Mouse (Mus musculus): ENCODE measurements at regions not wholly inside any gene's neighbourhood (a gene's known extent, or its start where the extent isn't known, plus 50 kb on each side); places are given as distances from the start of the nearest gene placed in this dataset.

- H3K4me3 ChIP-seq: no peak overlapping the region
These were observed 155.0 kb upstream of the Igsf21 start for GRCm38 (mm10) chr4:140401632-140402031.

GRCm38 (mm10) chr4:140396548-140396947 is 150.0 kb upstream of the Igsf21 start:
- Histone ChIP-seq H3K36me3 (no peaks in the 10 kb centered on the region), H3K27ac (replicated peaks) (no peak overlapping the region), H3K4me3 (no peak overlapping the region), H3K4me2 (no peak overlapping the region), H3K9me3 (no peaks in the 10 kb centered on the region), H3K27me3 (replicated peaks) (peaks cover 25% of the 10 kb centered on the region; the same call in 1 of the 2 replicates), H3K9ac (no peak overlapping the region), H3K4me1 (peaks cover 12% of the 10 kb centered on the region; the same call in 1 of the 2 replicates)
- 57% methylated on average over 8 of the region's 8 CpGs for whole genome bisulfite sequencing
- no peak for ATAC-seq (ENCODE audit: extremely low read depth, insufficient number of reproducible peaks, low FRiP score, low TSS enrichment)

More at GRCm38 (mm10) chr4:140401632-140402031, 155.0 kb upstream of the Igsf21 start:
- 81% methylated on average over 10 of the region's 10 CpGs for WGBS
- no peaks in the 10 kb centered on the region for H3K9me3 ChIP-seq
- ATAC-seq (ENCODE audit: extremely low read depth, insufficient number of reproducible peaks, low FRiP score, low TSS enrichment): no peak
- H3K9ac ChIP-seq: no peak overlapping the region
- no peaks in the 10 kb centered on the region for H3K36me3 ChIP-seq
- no peak overlapping the region for H3K27ac ChIP-seq (replicated peaks)
- H3K4me1 ChIP-seq: 0 out of 2 replicates have a peak, but pooled peaks cover 1% of the 10 kb centered on the region
- H3K27me3 ChIP-seq (replicated peaks): peaks cover 9% of the 10 kb centered on the region; the same call in 1 of the 2 replicates
- no peak overlapping the region for H3K4me2 ChIP-seq

GRCm38 (mm10) chr4:140392290-140392689 is 145.7 kb upstream of the Igsf21 start:
- Histone ChIP-seq H3K27ac (replicated peaks) (no peak overlapping the region), H3K4me1 (peaks cover 23% of the 10 kb centered on the region), H3K4me2 (no peak overlapping the region), H3K9me3 (no peaks in the 10 kb centered on the region), H3K27me3 (replicated peaks) (peaks cover 29% of the 10 kb centered on the region; the same call in 1 of the 2 replicates), H3K4me3 (no peak overlapping the region), H3K36me3 (no peaks in the 10 kb centered on the region), H3K9ac (no peak overlapping the region)
- no peak for ATAC-seq (ENCODE audit: extremely low read depth, insufficient number of reproducible peaks, low FRiP score, low TSS enrichment)
- 40% methylated on average over 7 of the region's 7 CpGs for WGBS

GRCm38 (mm10) chr4:140390684-140391234 is 144.2 kb upstream of the Igsf21 start:
- Histone ChIP-seq H3K27me3 (replicated peaks) (peaks cover 38% of the 10 kb centered on the region; the same call in 1 of the 2 replicates), H3K9me3 (no peaks in the 10 kb centered on the region), H3K4me3 (no peak overlapping the region), H3K4me2 (no peak overlapping the region), H3K4me1 (peaks cover 18% of the 10 kb centered on the region), H3K27ac (replicated peaks) (no peak overlapping the region), H3K36me3 (no peaks in the 10 kb centered on the region), H3K9ac (no peak overlapping the region)
- ATAC-seq (ENCODE audit: extremely low read depth, insufficient number of reproducible peaks, low FRiP score, low TSS enrichment): no peak
- WGBS: 27% methylated on average over 12 of the region's 12 CpGs

- H3K4me2 ChIP-seq: no peak overlapping the region
- H3K36me3 ChIP-seq: no peaks in the 10 kb centered on the region
- H3K4me1 ChIP-seq: peaks cover 6% of the 10 kb centered on the region
- WGBS: 37% methylated on average over 6 of the region's 6 CpGs
- no peak for ATAC-seq (ENCODE audit: extremely low read depth, insufficient number of reproducible peaks, low FRiP score, low TSS enrichment)
- H3K4me3 ChIP-seq: no peak overlapping the region
- no peak overlapping the region for H3K9ac ChIP-seq
- H3K27ac ChIP-seq (replicated peaks): no peak overlapping the region
- peaks cover 35% of the 10 kb centered on the region for H3K27me3 ChIP-seq (replicated peaks)
- peaks cover 7% of the 10 kb centered on the region; the same call in 1 of the 2 replicates for H3K9me3 ChIP-seq
These were observed 139.1 kb upstream of the Igsf21 start for GRCm38 (mm10) chr4:140385686-140386085.

GRCm38 (mm10) chr4:140385226-140385625 is 138.6 kb upstream of the Igsf21 start:
- Histone ChIP-seq H3K4me1 (peaks cover 1% of the 10 kb centered on the region; the same call in 1 of the 2 replicates), H3K4me2 (no peak overlapping the region), H3K27me3 (replicated peaks) (peaks cover 40% of the 10 kb centered on the region), H3K4me3 (no peak overlapping the region), H3K9me3 (peaks cover 7% of the 10 kb centered on the region; the same call in 1 of the 2 replicates), H3K36me3 (no peaks in the 10 kb centered on the region), H3K27ac (replicated peaks) (no peak overlapping the region), H3K9ac (no peak overlapping the region)
- 83% methylated on average over 14 of the region's 14 CpGs for whole genome bisulfite sequencing
- no peak for ATAC-seq (ENCODE audit: extremely low read depth, insufficient number of reproducible peaks, low FRiP score, low TSS enrichment)

- Histone ChIP-seq H3K27ac (replicated peaks) (no peak overlapping the region), H3K9ac (no peak overlapping the region), H3K9me3 (peaks cover 7% of the 10 kb centered on the region; the same call in 1 of the 2 replicates), H3K36me3 (no peaks in the 10 kb centered on the region), H3K4me1 (no peaks in the 10 kb centered on the region), H3K27me3 (replicated peaks) (peaks cover 38% of the 10 kb centered on the region), H3K4me3 (no peak overlapping the region), H3K4me2 (no peak overlapping the region)
- no peak for ATAC-seq (ENCODE audit: extremely low read depth, insufficient number of reproducible peaks, low FRiP score, low TSS enrichment)
- 66% methylated on average over 7 of the region's 7 CpGs for WGBS
These were observed 137.0 kb upstream of the Igsf21 start for GRCm38 (mm10) chr4:140383596-140383995.

- Histone ChIP-seq H3K4me3 (no peak overlapping the region), H3K9ac (no peak overlapping the region), H3K4me2 (no peak overlapping the region), H3K9me3 (peaks cover 7% of the 10 kb centered on the region; the same call in 1 of the 2 replicates), H3K4me1 (no peaks in the 10 kb centered on the region), H3K27me3 (replicated peaks) (peaks cover 49% of the 10 kb centered on the region), H3K27ac (replicated peaks) (no peak overlapping the region), H3K36me3 (no peaks in the 10 kb centered on the region)
- no peak for ATAC-seq (ENCODE audit: extremely low read depth, insufficient number of reproducible peaks, low FRiP score, low TSS enrichment)
- 16% methylated on average over 13 of the region's 13 CpGs for WGBS
These were observed 134.1 kb upstream of the Igsf21 start for GRCm38 (mm10) chr4:140380733-140381132.

GRCm38 (mm10) chr4:140377941-140378340 is 131.4 kb upstream of the Igsf21 start:
- Histone ChIP-seq H3K27ac (replicated peaks) (no peak overlapping the region), H3K4me1 (no peaks in the 10 kb centered on the region), H3K4me3 (no peak overlapping the region), H3K27me3 (replicated peaks) (peaks cover 56% of the 10 kb centered on the region), H3K4me2 (no peak overlapping the region), H3K9ac (no peak overlapping the region), H3K36me3 (no peaks in the 10 kb centered on the region), H3K9me3 (peaks cover 7% of the 10 kb centered on the region; the same call in 1 of the 2 replicates)
- 79% methylated on average over 1 of the region's 1 CpGs for WGBS
- no peak for ATAC-seq (ENCODE audit: extremely low read depth, insufficient number of reproducible peaks, low FRiP score, low TSS enrichment)

GRCm38 (mm10) chr4:140372586-140373325 is 126.2 kb upstream of the Igsf21 start:
- Histone ChIP-seq H3K9me3 (no peaks in the 10 kb centered on the region), H3K9ac (no peak overlapping the region), H3K4me3 (no peak overlapping the region), H3K4me1 (no peaks in the 10 kb centered on the region), H3K27me3 (replicated peaks) (peaks cover 48% of the 10 kb centered on the region), H3K4me2 (no peak overlapping the region), H3K27ac (replicated peaks) (no peak overlapping the region), H3K36me3 (no peaks in the 10 kb centered on the region)
- 42% methylated on average over 11 of the region's 11 CpGs for WGBS
- ATAC-seq (ENCODE audit: extremely low read depth, insufficient number of reproducible peaks, low FRiP score, low TSS enrichment): no peak

GRCm38 (mm10) chr4:140371426-140372213 is 125.0 kb upstream of the Igsf21 start:
- Histone ChIP-seq H3K36me3 (no peaks in the 10 kb centered on the region), H3K27me3 (replicated peaks) (peaks cover 41% of the 10 kb centered on the region), H3K9ac (no peak overlapping the region), H3K4me2 (no peak overlapping the region), H3K4me3 (no peak overlapping the region), H3K27ac (replicated peaks) (no peak overlapping the region), H3K4me1 (no peaks in the 10 kb centered on the region), H3K9me3 (no peaks in the 10 kb centered on the region)
- 73% methylated on average over 20 of the region's 20 CpGs for WGBS
- ATAC-seq (ENCODE audit: extremely low read depth, insufficient number of reproducible peaks, low FRiP score, low TSS enrichment): no peak

Measured in heart, embryonic 13.5 days (tissue).